Mouse (Mus musculus) heart, postnatal 4 days (tissue): ENCODE measurements around the gene Olfr923. TPM values are rescaled to one million over a fixed set of nuclear protein-coding genes. Genes with fewer than 3 reads are reported as not detected.
"Not testable (repeated sequence)": the region's sequence is repeated elsewhere in the genome, so short reads cannot be mapped to it uniquely, and the experiment has no call there.

ENCODE experiments used
- DNase-seq: peaks from one replicate; pipeline ENCODE4 v3.0.0; 2021
- total RNA-seq, 2 experiments: library from RNA; stranded (reverse); gene quantifications; 2 replicates each; pipeline ENCODE4 v1.2.3; 2021

The Olfr923 gene
- total RNA-seq, result not detected

DNA sequence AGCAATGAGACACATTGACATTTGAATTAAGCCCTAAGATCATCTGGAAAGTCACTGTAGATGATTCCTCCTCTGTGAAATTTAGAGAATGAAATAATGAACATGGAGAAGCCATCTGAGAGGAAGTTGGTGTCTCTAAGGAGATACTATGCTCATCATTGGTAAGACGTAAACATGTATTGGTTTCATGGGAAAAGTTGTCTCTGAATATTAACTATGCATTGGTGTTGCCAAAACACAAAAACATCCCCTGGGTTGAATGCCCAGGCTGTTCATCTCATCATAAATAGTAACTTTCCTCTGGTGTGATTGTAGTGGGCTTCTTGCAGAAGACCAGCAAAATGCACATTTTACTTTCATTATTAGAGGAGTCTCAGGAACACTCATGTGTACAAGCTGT lies at the start of gene Olfr923:
TSS of gene Olfr923 (plus strand) at position 301 of the 400 bp plus-strand sequence.
- no peak for DNase-seq

GRCm38 (mm10) chr9:38792689-38793088 lies 33.7 kb upstream of the Olfr923 start:
- DNase-seq, result no peak

DNA sequence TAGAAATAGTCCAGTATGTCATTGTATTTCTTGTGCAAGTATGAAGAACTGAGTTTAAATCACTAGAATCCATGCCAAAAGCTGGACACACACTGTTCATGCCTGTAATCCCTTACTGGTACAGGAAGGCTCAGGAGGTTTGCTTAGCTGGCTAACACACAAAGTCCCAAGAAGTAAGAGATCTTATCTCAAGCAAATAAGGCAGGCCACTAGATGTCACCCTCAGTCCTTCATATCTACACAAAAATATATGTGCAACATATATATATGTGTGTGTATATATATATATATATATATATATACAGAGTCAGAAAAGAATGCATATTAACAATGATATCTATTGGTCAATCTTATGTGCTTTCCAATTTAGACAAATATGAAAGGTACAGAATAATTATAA lies 20.6 kb upstream of the Olfr923 start:
- no peak for DNase-seq

GRCm38 (mm10) chr9:38814314-38814713 lies 12.0 kb upstream of the Olfr923 start, which contains the start of gene Olfr922:
Gene Olfr922, plus strand, starts transcription at chr9:38814614.
- no peak for DNase-seq

DNA sequence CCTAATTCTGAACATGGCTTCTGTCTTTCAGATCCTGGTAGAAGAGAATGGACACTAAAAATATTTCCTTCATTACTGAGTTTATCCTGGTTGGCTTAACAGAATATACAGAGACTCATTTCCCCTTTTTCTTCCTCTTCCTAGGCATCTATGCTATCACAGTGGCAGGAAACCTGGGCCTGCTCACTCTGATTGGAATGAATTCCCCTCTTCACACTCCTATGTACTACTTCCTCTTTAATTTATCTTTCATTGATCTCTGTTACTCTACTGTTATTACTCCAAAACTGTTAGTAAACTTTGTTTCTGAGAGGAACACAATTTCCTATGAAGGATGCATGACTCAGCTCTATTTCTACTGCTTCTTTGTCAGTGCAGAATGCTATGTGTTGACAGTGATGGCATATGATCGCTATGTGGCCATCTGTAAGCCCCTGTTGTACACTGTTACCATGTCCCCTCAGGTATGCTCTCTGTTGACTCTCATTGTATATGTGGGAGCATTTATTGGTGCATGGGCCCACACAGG lies 10.8 kb upstream of the Olfr923 start:
- no peak for DNase-seq

GRCm38 (mm10) chr9:38833027-38833426 lies 6.7 kb downstream of the Olfr923 start:
- no peak for DNase-seq

DNA sequence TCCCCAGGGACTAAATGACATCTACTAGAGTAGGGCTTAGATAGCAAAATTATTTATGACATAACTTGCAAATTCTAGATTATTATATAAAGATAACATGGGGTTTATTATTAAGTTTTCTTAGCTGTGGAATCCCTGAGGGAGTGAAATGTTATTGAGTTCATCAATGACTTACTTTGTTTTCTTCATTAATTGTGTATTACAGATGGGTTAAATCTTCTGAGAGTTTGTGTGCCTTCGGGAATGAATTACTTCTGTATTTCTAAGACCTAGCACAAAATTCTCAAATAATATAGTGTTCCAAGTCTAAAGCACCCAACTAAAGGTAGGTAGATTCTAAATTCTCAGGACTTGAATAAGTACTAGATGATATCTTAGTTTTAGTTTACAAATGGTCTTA lies 17.8 kb downstream of the Olfr923 start, which contains the start of gene Olfr924:
TSS of gene Olfr924 (plus strand) at position 301 of the 400 bp plus-strand sequence.
- no peak for DNase-seq

DNA sequence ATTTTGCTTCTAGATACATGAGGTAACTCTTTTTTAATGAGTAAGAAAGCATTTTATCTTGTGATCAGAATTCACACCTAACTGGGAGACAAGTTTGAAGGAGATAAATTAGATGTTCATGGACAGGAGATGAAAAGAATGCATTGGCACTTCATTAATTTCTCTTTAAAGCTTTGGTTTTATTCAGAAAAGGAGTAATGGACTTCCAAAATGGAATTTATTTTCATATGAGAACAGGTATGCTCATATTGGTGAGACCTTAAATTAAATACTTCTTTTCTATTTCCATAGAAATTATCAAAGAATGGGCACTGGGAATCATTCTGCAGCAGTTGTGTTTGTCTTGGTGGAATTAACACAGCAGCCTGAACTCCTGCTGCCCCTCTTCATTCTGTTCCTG lies 28.4 kb downstream of the Olfr923 start, which contains the start of gene Olfr26:
TSS of gene Olfr26 (plus strand) at position 301 of the 400 bp plus-strand sequence.
- no peak for DNase-seq

DNA sequence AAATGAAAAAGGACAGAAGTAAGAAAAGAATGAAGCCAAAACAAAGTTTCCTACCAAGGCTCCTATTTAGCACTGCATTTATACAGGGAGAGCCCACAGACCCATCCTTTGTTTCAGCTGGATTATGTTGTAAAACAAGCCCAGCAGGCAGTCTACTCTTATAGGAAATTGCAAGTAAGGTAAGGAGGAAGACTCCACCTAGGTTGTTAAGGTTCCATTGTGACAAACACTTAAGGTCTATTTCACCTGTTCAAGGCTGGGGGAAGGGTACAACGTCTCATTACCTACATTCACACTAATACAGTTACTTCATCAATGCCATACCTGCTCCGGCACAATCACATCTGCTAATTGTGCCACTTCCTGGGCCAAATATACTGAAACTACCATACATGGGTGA lies 48.5 kb downstream of the Olfr923 start:
- DNase-seq, result not testable (repeated sequence)

DNA sequence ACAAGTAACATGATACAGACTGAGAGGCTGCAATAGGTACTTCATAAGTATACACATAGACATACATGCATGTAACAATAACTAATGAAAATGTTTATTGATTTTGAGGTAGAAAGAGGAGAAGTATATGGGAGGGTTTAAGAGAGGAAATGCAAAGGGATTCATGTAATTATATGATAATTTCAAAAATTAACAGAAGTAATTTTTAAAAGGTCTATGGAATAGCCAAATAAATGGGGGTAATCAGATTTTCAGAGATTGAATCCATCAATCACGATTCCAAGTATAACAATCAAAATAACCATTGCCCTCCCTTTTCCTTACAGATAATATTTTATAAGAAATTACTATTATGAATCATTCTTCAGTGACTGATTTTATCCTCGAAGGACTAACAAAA lies 50.5 kb downstream of the Olfr923 start, which contains the start of gene Olfr926:
TSS of gene Olfr926 (plus strand) at position 301 of the 400 bp plus-strand sequence.
- DNase-seq, result no peak

Other genes starting within 250 kb of the Olfr923 start
- not detected for gene Olfr912, start 246.4 kb upstream of the Olfr923 start, total RNA-seq
- not detected for gene Olfr913, start 233.8 kb upstream of the Olfr923 start, total RNA-seq
- not detected for gene Olfr914, start 221.4 kb upstream of the Olfr923 start, total RNA-seq
- not detected for gene Olfr916, start 166.7 kb upstream of the Olfr923 start, total RNA-seq
- not detected for gene Olfr917, start 160.7 kb upstream of the Olfr923 start, total RNA-seq
- not detected for gene Olfr918, start 151.9 kb upstream of the Olfr923 start, total RNA-seq
- gene Olfr919, start 122.9 kb upstream of the Olfr923 start, total RNA-seq, result not detected
- 10 to 100 TPM; 25.9 to 27.5 TPM for gene Vwa5a, start 108.3 kb upstream of the Olfr923 start, total RNA-seq
- under 1 TPM; 0.07 to 0.14 TPM for gene Olfr920, start 74.2 kb upstream of the Olfr923 start, total RNA-seq
- gene Olfr921, start 53.5 kb upstream of the Olfr923 start, total RNA-seq, result not detected
- not detected for gene Olfr922, start 11.9 kb upstream of the Olfr923 start, total RNA-seq
- gene Olfr924, start 17.9 kb downstream of the Olfr923 start, total RNA-seq, result not detected
- gene Olfr26, start 28.5 kb downstream of the Olfr923 start, total RNA-seq, result not detected
- not detected for gene Olfr926, start 50.6 kb downstream of the Olfr923 start, total RNA-seq
- not detected for gene Olfr930, start 103.3 kb downstream of the Olfr923 start, total RNA-seq
- gene Olfr933, start 145.8 kb downstream of the Olfr923 start, total RNA-seq, result not detected
- not detected for gene Olfr934, start 161.8 kb downstream of the Olfr923 start, total RNA-seq
- gene Olfr935, start 173.1 kb downstream of the Olfr923 start, total RNA-seq, result not detected
- gene Olfr146, start 196.8 kb downstream of the Olfr923 start, total RNA-seq, result not detected
- gene Olfr937, start 238.4 kb downstream of the Olfr923 start, total RNA-seq, result not detected